Mouse (Mus musculus) heart, postnatal 0 days (tissue): ENCODE results near the gene Srrd. TPM values are rescaled to one million over a fixed set of nuclear protein-coding genes. Genes with fewer than 3 reads are reported as not detected.

ENCODE experiments used
- ATAC-seq: fragments of 200-750 bp; cut with Nextera tagmentation; 2 replicates; pipeline ENCODE4 v1.8.0; 2017; ENCODE audit warnings: low read depth, moderate number of reproducible peaks, moderate library complexity; ENCODE audit not compliant: insufficient read depth
- DNase-seq: peaks from one replicate; pipeline ENCODE4 v3.0.0-alpha.2; 2016; ENCODE audit warnings: low spot score
- H3K27ac ChIP-seq: fragments of 300-500 bp; sonication (generic); 2 replicates; pipeline ENCODE4 v1.5.1; 2014; ENCODE audit warnings: low read depth, mild to moderate bottlenecking
- H3K27me3 ChIP-seq: fragments of 300-500 bp; sonication (generic); 2 replicates; pipeline ENCODE4 v1.6.1; 2014; ENCODE audit warnings: low read length, mixed read lengths; ENCODE audit not compliant: control insufficient read depth, insufficient read depth
- H3K36me3 ChIP-seq: fragments of 300-500 bp; sonication (generic); replicated peaks from 2 replicates; pipeline ENCODE4 v1.6.1; 2014; ENCODE audit warnings: low read length, mixed read lengths; ENCODE audit not compliant: control insufficient read depth, insufficient read depth
- H3K4me1 ChIP-seq: fragments of 300-500 bp; sonication (generic); 2 replicates; pipeline ENCODE4 v1.6.1; 2014; ENCODE audit warnings: antibody characterized with exemption; ENCODE audit not compliant: control insufficient read depth, insufficient read depth
- H3K4me2 ChIP-seq: fragments of 300-500 bp; sonication (generic); 2 replicates; pipeline ENCODE4 v1.6.1; 2014; ENCODE audit warnings: low read depth, mild to moderate bottlenecking, low read length, moderate library complexity
- H3K4me3 ChIP-seq: fragments of 300-500 bp; sonication (generic); 2 replicates; pipeline ENCODE4 v1.5.1; 2014; ENCODE audit warnings: low read depth, low read length
- H3K9ac ChIP-seq: fragments of 300-500 bp; sonication (generic); replicated peaks from 2 replicates; pipeline ENCODE4 v1.6.1; 2014; ENCODE audit warnings: low read depth, low read length, mixed read lengths
- H3K9me3 ChIP-seq: fragments of 300-500 bp; sonication (generic); replicated peaks from 2 replicates; pipeline ENCODE4 v1.6.1; 2016; ENCODE audit warnings: low read length; ENCODE audit not compliant: control insufficient read depth
- CTCF ChIP-seq: IDR thresholded peaks from 2 replicates; pipeline ENCODE4 v1.5.1; 2016; ENCODE audit warnings: antibody characterized with exemption, control low read depth, low read depth
- EP300 ChIP-seq: IDR thresholded peaks from 2 replicates; pipeline ENCODE4 v1.6.1; 2016; ENCODE audit warnings: antibody characterized with exemption, low read depth
- WGBS: fragments of 180-500 bp; shearing (Covaris S2); extraction: QIAGEN DNeasy Blood & Tissue Kit; methylation state at CpG from one replicate; pipeline ENCODE4 v1.1.7; 2014; 5-methylcytosine and 5-hydroxymethylcytosine counted together
- polyA plus RNA-seq: library from polyadenylated mRNA; unstranded; fragments of >200 nt; fragmentation: Nextera tagmentation; extraction: Ambion mirVana; gene quantifications from 2 replicates; pipeline ENCODE4 v1.2.1, GENCODE M21; 2015
- total RNA-seq: library from RNA; depleted of rRNA; stranded (reverse); fragments of >200 nt; gene quantifications from 2 replicates; pipeline ENCODE4 v1.2.3, GENCODE M21; 2014; ENCODE audit warnings: low replicate concordance

Gene Srrd
- total and polyA plus RNA-seq, 2 experiments from 2014 or later: 18.2 to 65.2 TPM

GRCm38 (mm10) chr5:112305842-112306241 lies 37.0 kb downstream of the Srrd start:
- Histone ChIP-seq H3K4me1 (no peaks in the 10 kb centered on the region), H3K36me3 (peaks cover 57% of the 10 kb centered on the region), H3K4me2 (no peak overlapping the region), H3K27me3 (no peaks in the 10 kb centered on the region), H3K4me3 (no peak overlapping the region), H3K9me3 (no peaks in the 10 kb centered on the region), H3K27ac (no peak overlapping the region), H3K9ac (no peak overlapping the region)
- 83% methylated on average over 5 of the region's 5 CpGs for WGBS
- TF ChIP-seq CTCF (no peak), EP300 (no peak)
- DNase-seq (no peak), ATAC-seq (no peak)

- Histone ChIP-seq H3K27me3 (no peaks in the 10 kb centered on the region), H3K27ac (no peak overlapping the region), H3K36me3 (peaks cover 22% of the 10 kb centered on the region), H3K4me2 (no peak overlapping the region), H3K9me3 (no peaks in the 10 kb centered on the region), H3K4me1 (0 out of 2 replicates have a peak, but pooled peaks cover 9% of the 10 kb centered on the region), H3K9ac (no peak overlapping the region), H3K4me3 (no peak overlapping the region)
- WGBS: 76% methylated on average over 5 of the region's 5 CpGs
- TF ChIP-seq CTCF (no peak), EP300 (no peak)
- no peak for DNase-seq
- no peak for ATAC-seq
These were observed 40.5 kb downstream of the Srrd start for GRCm38 (mm10) chr5:112302310-112302709.

DNA sequence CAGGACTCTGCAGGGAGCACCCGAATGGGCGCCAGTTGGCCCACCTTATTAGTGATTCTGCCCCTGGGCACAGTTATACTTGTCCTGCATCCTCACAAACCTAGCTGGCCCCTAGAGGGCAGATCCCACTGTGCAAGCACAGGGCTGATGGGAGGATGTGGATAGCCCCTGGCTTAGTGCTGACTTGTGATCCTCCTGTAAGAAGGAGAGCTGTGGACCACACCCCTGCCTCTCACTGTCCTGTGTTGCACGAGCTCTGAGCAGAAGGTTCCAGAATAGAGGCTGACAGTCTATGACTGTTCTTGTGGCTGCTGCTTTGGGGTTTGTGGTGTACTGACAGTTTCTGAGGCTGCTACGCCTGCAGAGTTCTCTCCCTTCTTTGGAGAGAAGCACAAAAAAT lies 41.1 kb downstream of the Srrd start:
- DNase-seq (no peak), ATAC-seq (no peak)
- Histone ChIP-seq H3K4me2 (no peak overlapping the region), H3K27me3 (no peaks in the 10 kb centered on the region), H3K9me3 (no peaks in the 10 kb centered on the region), H3K4me3 (no peak overlapping the region), H3K4me1 (peaks cover 14% of the 10 kb centered on the region; the same call in 1 of the 2 replicates), H3K9ac (no peak overlapping the region), H3K36me3 (peaks cover 17% of the 10 kb centered on the region; the same call in 1 of the 2 replicates), H3K27ac (no peak overlapping the region)
- 79% methylated on average over 4 of the region's 4 CpGs for WGBS
- TF ChIP-seq CTCF (0 out of 2 replicates have a peak, but pooled peaks have one; percentile 8), EP300 (no peak)

DNA sequence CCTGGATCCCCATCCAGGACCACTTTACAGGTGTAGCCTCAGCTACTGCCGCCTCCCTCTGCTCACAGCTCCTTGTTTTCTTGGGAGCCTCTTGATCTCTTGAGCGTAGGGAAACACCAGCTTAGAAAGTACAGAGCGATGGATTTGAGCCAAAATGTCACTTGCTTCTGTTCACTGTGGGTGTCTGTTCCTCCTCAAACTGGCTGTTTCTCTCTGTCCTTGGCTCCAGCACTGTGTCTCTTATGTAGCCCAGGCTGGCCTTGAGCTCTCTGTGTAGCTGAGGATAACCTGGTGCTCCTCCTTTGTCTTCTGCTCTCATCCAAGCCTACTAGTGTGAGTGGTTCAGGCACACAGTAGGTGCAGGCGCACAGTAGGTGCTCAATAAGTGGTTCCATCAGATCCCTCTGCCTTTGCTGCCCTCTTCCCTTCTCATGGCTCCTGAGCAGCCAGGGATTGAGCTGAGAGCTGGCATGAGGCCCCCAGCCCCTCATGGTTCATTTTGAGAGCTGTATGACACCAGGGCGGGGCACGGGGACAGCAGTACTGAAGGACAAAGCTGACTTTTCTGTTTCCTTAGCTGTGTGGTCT lies 42.0 kb downstream of the Srrd start:
- TF ChIP-seq EP300: no peak
- TF ChIP-seq CTCF: no peak
- ATAC-seq: no peak
- DNase-seq: no peak
- no peak overlapping the region for H3K9ac ChIP-seq
- H3K9me3 ChIP-seq: no peaks in the 10 kb centered on the region
- no peaks in the 10 kb centered on the region for H3K27me3 ChIP-seq
- peaks cover 8% of the 10 kb centered on the region; the same call in 1 of the 2 replicates for H3K36me3 ChIP-seq
- peaks cover 18% of the 10 kb centered on the region; the same call in 1 of the 2 replicates for H3K4me1 ChIP-seq
- H3K27ac ChIP-seq: no peak overlapping the region
- H3K4me3 ChIP-seq: no peak overlapping the region
- H3K4me2 ChIP-seq: no peak overlapping the region
- 71% methylated on average over 6 of the region's 6 CpGs for WGBS

- Histone ChIP-seq H3K9ac (no peak overlapping the region), H3K27ac (no peak overlapping the region), H3K4me1 (peaks cover 18% of the 10 kb centered on the region; the same call in 1 of the 2 replicates), H3K9me3 (no peaks in the 10 kb centered on the region), H3K27me3 (no peaks in the 10 kb centered on the region), H3K4me3 (no peak overlapping the region), H3K36me3 (peaks cover 2% of the 10 kb centered on the region; the same call in 1 of the 2 replicates), H3K4me2 (no peak overlapping the region)
- TF ChIP-seq EP300 (no peak), CTCF (no peak)
- DNase-seq: no peak
- 86% methylated on average over 2 of the region's 2 CpGs for WGBS
- no peak for ATAC-seq
These were observed 42.7 kb downstream of the Srrd start for GRCm38 (mm10) chr5:112300112-112300511.

DNA sequence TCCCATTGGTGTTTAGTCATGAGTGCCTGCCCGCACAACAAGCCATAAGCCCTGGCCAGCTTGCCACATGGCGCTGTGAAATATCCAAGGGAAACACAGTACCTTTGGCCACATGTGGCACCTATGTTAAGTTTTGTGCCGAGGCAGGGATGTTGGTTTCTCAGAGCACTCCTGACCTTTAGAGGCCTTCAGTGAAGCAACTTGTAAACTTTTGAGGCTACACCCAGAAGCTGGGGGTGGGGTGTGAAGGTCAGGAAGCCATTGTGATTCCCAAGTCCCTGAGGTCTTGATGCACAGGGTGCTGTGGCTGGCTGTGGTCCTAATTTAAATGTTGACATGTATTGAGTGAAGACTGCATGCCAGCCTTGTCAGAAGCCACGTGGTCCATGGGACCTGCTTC lies 43.4 kb downstream of the Srrd start:
- TF ChIP-seq EP300: no peak
- no peak for TF ChIP-seq CTCF
- H3K9me3 ChIP-seq: no peaks in the 10 kb centered on the region
- H3K4me3 ChIP-seq: no peak overlapping the region
- no peak overlapping the region for H3K4me2 ChIP-seq
- peaks cover 24% of the 10 kb centered on the region; the same call in 1 of the 2 replicates for H3K4me1 ChIP-seq
- no peak overlapping the region for H3K9ac ChIP-seq
- DNase-seq (no peak), ATAC-seq (no peak)
- H3K36me3 ChIP-seq: no peaks in the 10 kb centered on the region; the same call in 1 of the 2 replicates
- WGBS: 78% methylated on average over 4 of the region's 4 CpGs
- peak overlapping the region; percentile 60 for H3K27ac ChIP-seq
- H3K27me3 ChIP-seq: no peaks in the 10 kb centered on the region
